Mouse (Mus musculus): ENCODE measurements at regions not wholly inside any gene's neighbourhood (a gene's known extent, or its start where the extent isn't known, plus 50 kb on each side); places are given as distances from the start of the nearest gene placed in this dataset.
A peak's percentile ranks its signal among the peaks of the same experiment; 100 is the strongest.

GRCm38 (mm10) chr10:14231464-14231863 is 265.6 kb downstream of the Hivep2 start:
- DNase-seq (ENCODE audit: low spot score in 2 of 2) = no peak

GRCm38 (mm10) chr10:14217284-14217683 is 251.4 kb downstream of the Hivep2 start:
- DNase-seq (ENCODE audit: low spot score in 2 of 2) = no peak

GRCm38 (mm10) chr10:14216191-14216992 is 250.5 kb downstream of the Hivep2 start:
- peak in 1 of 2 experiments; percentile 71 for DNase-seq (ENCODE audit: low spot score in 2 of 2)

GRCm38 (mm10) chr10:14215512-14215911 is 249.6 kb downstream of the Hivep2 start:
- DNase-seq (ENCODE audit: low spot score in 2 of 2) = peak in 1 of 2 experiments; percentile 65

- DNase-seq (ENCODE audit: low spot score in 2 of 2) = no peak
These were observed 247.7 kb downstream of the Hivep2 start for GRCm38 (mm10) chr10:14213536-14213935.

GRCm38 (mm10) chr10:14211926-14212325 is 246.1 kb downstream of the Hivep2 start:
- DNase-seq (ENCODE audit: low spot score in 2 of 2) = peak in 1 of 2 experiments; percentile 89

GRCm38 (mm10) chr10:14211481-14211880 is 245.6 kb downstream of the Hivep2 start:
- peak in 1 of 2 experiments; percentile 69 for DNase-seq (ENCODE audit: low spot score in 2 of 2)

- peak in 1 of 2 experiments; percentile 89 for DNase-seq (ENCODE audit: low spot score in 2 of 2)
These were observed 244.6 kb downstream of the Hivep2 start for GRCm38 (mm10) chr10:14210445-14210844.

- peak in 1 of 2 experiments; percentile 47 for DNase-seq (ENCODE audit: low spot score in 2 of 2)
These were observed 244.2 kb downstream of the Hivep2 start for GRCm38 (mm10) chr10:14210045-14210444.

GRCm38 (mm10) chr10:14208206-14208605 is 242.3 kb downstream of the Hivep2 start:
- peak in 1 of 2 experiments; percentile 46 for DNase-seq (ENCODE audit: low spot score in 2 of 2)

- DNase-seq (ENCODE audit: low spot score in 2 of 2) = peak in 1 of 2 experiments; percentile 72
These were observed 241.7 kb downstream of the Hivep2 start for GRCm38 (mm10) chr10:14207616-14208015.

GRCm38 (mm10) chr10:14207051-14207570 is 241.2 kb downstream of the Hivep2 start:
- DNase-seq (ENCODE audit: low spot score in 2 of 2) = no peak
